Mouse (Mus musculus) liver, embryonic 16.5 days (tissue): ENCODE data around the gene Zcchc2. TPM values are rescaled to one million over a fixed set of nuclear protein-coding genes. Genes with fewer than 3 reads are reported as not detected.

Experiments used
- ATAC-seq: fragments of 200-750 bp; cut with Nextera tagmentation; 2 replicates; pipeline ENCODE4 v1.8.0; 2017; ENCODE audit warnings: low read depth, mild to moderate bottlenecking, moderate number of reproducible peaks, moderate library complexity
- H3K27ac ChIP-seq: fragments of 300-500 bp; sonication (generic); 2 replicates; pipeline ENCODE4 v1.5.1; 2014; ENCODE audit warnings: mild to moderate bottlenecking, low read length
- H3K27me3 ChIP-seq: fragments of 300-500 bp; sonication (generic); 2 replicates; pipeline ENCODE4 v1.6.1; 2014; ENCODE audit warnings: low read depth, low read length, mixed read lengths; ENCODE audit not compliant: control insufficient read depth, insufficient read depth
- H3K36me3 ChIP-seq: fragments of 300-500 bp; sonication (generic); 2 replicates; pipeline ENCODE4 v1.6.1; 2014; ENCODE audit warnings: mild to moderate bottlenecking; ENCODE audit not compliant: control insufficient read depth, insufficient read depth
- H3K4me1 ChIP-seq: fragments of 300-500 bp; sonication (generic); 2 replicates; pipeline ENCODE4 v1.6.1; 2014; ENCODE audit warnings: low read depth, low read length, mixed read lengths; ENCODE audit not compliant: control insufficient read depth
- H3K4me2 ChIP-seq: fragments of 300-500 bp; sonication (generic); 2 replicates; pipeline ENCODE4 v1.6.1; 2014; ENCODE audit warnings: low read depth, low read length, mixed read lengths
- H3K4me3 ChIP-seq: fragments of 300-500 bp; sonication (generic); 2 replicates; pipeline ENCODE4 v1.5.1; 2014; ENCODE audit warnings: low read depth, mild to moderate bottlenecking, low read length
- H3K9ac ChIP-seq: fragments of 300-500 bp; sonication (generic); 2 replicates; pipeline ENCODE4 v1.6.1; 2014; ENCODE audit warnings: low read depth, low read length
- H3K9me3 ChIP-seq: fragments of 300-500 bp; sonication (generic); replicated peaks from 2 replicates; pipeline ENCODE4 v1.6.1; 2016; ENCODE audit warnings: low read length; ENCODE audit not compliant: control insufficient read depth
- WGBS: fragments of 180-500 bp; shearing (Covaris S2); extraction: QIAGEN DNeasy Blood & Tissue Kit; methylation state at CpG from one replicate; pipeline ENCODE4 v1.1.7; 2014; ENCODE audit not compliant: insufficient replicate concordance; 5-methylcytosine and 5-hydroxymethylcytosine counted together
- polyA plus RNA-seq: library from polyadenylated mRNA; unstranded; fragments of >200 nt; fragmentation: Nextera tagmentation; extraction: Ambion mirVana; gene quantifications from 2 replicates; pipeline ENCODE4 v1.2.1, GENCODE M21; 2015

The Zcchc2 gene
- polyA plus RNA-seq, 1 experiment from 2014 or later, result 1.3 TPM

- H3K4me1 ChIP-seq, result no peaks in the 10 kb centered on the region
- 14% methylated on average over 1 of the region's 1 CpGs for WGBS
- H3K9me3 ChIP-seq, result no peaks in the 10 kb centered on the region
- no peak for ATAC-seq
- no peak overlapping the region for H3K4me3 ChIP-seq
- no peak overlapping the region for H3K9ac ChIP-seq
- H3K27me3 ChIP-seq, result no peaks in the 10 kb centered on the region
- H3K36me3 ChIP-seq, result peaks cover 24% of the 10 kb centered on the region
- no peak overlapping the region for H3K4me2 ChIP-seq
- H3K27ac ChIP-seq, result no peak overlapping the region
Measured at GRCm38 (mm10) chr1:106022998-106023397, 32.8 kb downstream of the Zcchc2 start.

- no peak for ATAC-seq
- H3K36me3 ChIP-seq, result peaks cover 27% of the 10 kb centered on the region
- no peaks in the 10 kb centered on the region for H3K9me3 ChIP-seq
- H3K27ac ChIP-seq, result no peak overlapping the region
- H3K4me2 ChIP-seq, result no peak overlapping the region
- H3K4me1 ChIP-seq, result no peaks in the 10 kb centered on the region
- H3K9ac ChIP-seq, result no peak overlapping the region
- H3K4me3 ChIP-seq, result no peak overlapping the region
- 71% methylated on average over 2 of the region's 2 CpGs for WGBS
- no peaks in the 10 kb centered on the region for H3K27me3 ChIP-seq
Measured at GRCm38 (mm10) chr1:106024254-106024653, 34.0 kb downstream of the Zcchc2 start.

DNA sequence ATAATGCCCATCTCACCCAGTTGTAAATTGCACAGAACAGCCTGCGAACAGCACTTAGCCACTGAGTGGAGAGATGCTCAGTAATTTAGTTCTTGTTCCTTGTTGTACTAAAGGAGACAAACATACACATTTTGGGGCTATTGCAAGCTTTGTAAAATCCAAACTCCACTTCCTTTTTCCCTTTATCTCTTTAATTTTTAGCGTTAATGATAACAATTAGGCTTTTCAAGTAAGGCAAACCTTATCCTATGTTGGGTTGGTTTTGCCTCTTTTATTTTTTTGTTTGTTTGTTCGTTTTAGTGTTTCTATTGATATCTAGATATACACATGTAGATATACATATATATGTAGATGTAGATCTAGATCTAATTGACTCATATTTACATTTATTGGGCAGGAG is 34.6 kb downstream of the Zcchc2 start:
- H3K4me2 ChIP-seq, result no peak overlapping the region

DNA sequence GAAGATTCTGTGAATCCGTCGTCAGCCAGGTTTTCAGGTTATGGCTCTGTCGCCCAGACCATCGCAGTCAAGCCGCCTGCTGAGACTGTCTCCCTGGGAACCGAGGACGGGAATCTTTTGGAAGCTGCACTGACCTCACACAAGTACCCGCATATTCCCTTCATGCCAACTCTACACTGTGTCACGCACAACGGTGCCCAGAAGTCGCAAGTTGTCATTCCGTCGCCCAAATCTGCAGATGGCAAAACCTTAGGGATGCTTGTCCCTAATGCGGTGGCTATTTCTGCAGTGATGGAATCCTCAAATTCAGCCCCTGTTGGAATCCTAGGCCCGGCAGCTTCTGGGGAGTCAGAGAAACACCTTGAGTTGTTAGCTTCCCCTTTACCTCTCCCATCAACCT is 39.6 kb downstream of the Zcchc2 start:
- 81% methylated on average over 15 of the region's 15 CpGs for WGBS

More for the DNA sequence above, 34.6 kb downstream of the Zcchc2 start:
- H3K36me3 ChIP-seq, result peaks cover 29% of the 10 kb centered on the region
- no peak for ATAC-seq
- no peak overlapping the region for H3K4me3 ChIP-seq
- no peaks in the 10 kb centered on the region for H3K27me3 ChIP-seq
- no peak overlapping the region for H3K9ac ChIP-seq
- no peak overlapping the region for H3K27ac ChIP-seq
- no peaks in the 10 kb centered on the region for H3K9me3 ChIP-seq
- no peaks in the 10 kb centered on the region for H3K4me1 ChIP-seq
- 71% methylated on average over 3 of the region's 3 CpGs for WGBS

DNA sequence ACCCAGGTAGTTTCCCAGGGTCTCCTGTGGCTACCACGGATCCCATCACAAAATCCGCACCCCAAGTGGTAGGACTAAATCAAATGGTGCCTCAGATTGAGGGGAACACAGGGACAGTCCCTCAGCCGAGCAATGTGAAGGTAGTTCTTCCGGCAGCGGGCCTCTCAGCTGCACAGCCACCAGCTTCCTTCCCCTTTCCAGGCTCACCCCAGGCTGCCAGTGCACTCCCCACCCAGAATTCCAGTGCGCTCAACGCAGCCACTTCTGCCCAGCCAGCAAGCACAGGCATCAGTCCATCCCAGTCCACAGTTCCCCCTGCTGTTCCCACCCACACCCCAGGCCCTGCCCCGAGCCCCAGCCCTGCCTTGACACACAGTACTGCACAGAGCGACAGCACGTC is 40.1 kb downstream of the Zcchc2 start:
- Histone ChIP-seq H3K4me1 (no peaks in the 10 kb centered on the region; the same call in 1 of the 2 replicates), H3K4me2 (no peak overlapping the region), H3K9ac (no peak overlapping the region), H3K27ac (no peak overlapping the region), H3K9me3 (no peaks in the 10 kb centered on the region), H3K36me3 (peaks cover 15% of the 10 kb centered on the region), H3K4me3 (no peak overlapping the region), H3K27me3 (no peaks in the 10 kb centered on the region)
- no peak for ATAC-seq
- WGBS, result 59% methylated on average over 10 of the region's 10 CpGs

More for the DNA sequence above, 39.6 kb downstream of the Zcchc2 start:
- no peak overlapping the region for H3K27ac ChIP-seq
- no peak overlapping the region for H3K4me2 ChIP-seq
- no peak for ATAC-seq
- no peaks in the 10 kb centered on the region for H3K27me3 ChIP-seq
- H3K9me3 ChIP-seq, result no peaks in the 10 kb centered on the region
- H3K36me3 ChIP-seq, result peaks cover 15% of the 10 kb centered on the region
- no peak overlapping the region for H3K4me3 ChIP-seq
- H3K4me1 ChIP-seq, result no peaks in the 10 kb centered on the region; the same call in 1 of the 2 replicates
- H3K9ac ChIP-seq, result no peak overlapping the region

GRCm38 (mm10) chr1:106030886-106031285 is 40.7 kb downstream of the Zcchc2 start:
- Histone ChIP-seq H3K4me1 (no peaks in the 10 kb centered on the region; the same call in 1 of the 2 replicates), H3K36me3 (peaks cover 15% of the 10 kb centered on the region), H3K4me2 (no peak overlapping the region), H3K9me3 (no peaks in the 10 kb centered on the region), H3K27me3 (no peaks in the 10 kb centered on the region), H3K4me3 (no peak overlapping the region), H3K27ac (no peak overlapping the region), H3K9ac (no peak overlapping the region)
- ATAC-seq, result no peak
- 75% methylated on average over 2 of the region's 2 CpGs for WGBS

GRCm38 (mm10) chr1:106031908-106032307 is 41.7 kb downstream of the Zcchc2 start:
- ATAC-seq, result no peak
- H3K4me2 ChIP-seq, result no peak overlapping the region
- peaks cover 15% of the 10 kb centered on the region for H3K36me3 ChIP-seq
- no peak overlapping the region for H3K9ac ChIP-seq
- H3K9me3 ChIP-seq, result no peaks in the 10 kb centered on the region
- H3K27me3 ChIP-seq, result no peaks in the 10 kb centered on the region
- no peak overlapping the region for H3K4me3 ChIP-seq
- H3K27ac ChIP-seq, result peak overlapping the region; percentile 19; the same call in 1 of the 2 replicates
- 25% methylated on average over 6 of the region's 6 CpGs for WGBS
- no peaks in the 10 kb centered on the region; the same call in 1 of the 2 replicates for H3K4me1 ChIP-seq

- H3K27ac ChIP-seq, result no peak overlapping the region
- no peak for ATAC-seq
Measured at GRCm38 (mm10) chr1:106034776-106035175, 44.6 kb downstream of the Zcchc2 start.

DNA sequence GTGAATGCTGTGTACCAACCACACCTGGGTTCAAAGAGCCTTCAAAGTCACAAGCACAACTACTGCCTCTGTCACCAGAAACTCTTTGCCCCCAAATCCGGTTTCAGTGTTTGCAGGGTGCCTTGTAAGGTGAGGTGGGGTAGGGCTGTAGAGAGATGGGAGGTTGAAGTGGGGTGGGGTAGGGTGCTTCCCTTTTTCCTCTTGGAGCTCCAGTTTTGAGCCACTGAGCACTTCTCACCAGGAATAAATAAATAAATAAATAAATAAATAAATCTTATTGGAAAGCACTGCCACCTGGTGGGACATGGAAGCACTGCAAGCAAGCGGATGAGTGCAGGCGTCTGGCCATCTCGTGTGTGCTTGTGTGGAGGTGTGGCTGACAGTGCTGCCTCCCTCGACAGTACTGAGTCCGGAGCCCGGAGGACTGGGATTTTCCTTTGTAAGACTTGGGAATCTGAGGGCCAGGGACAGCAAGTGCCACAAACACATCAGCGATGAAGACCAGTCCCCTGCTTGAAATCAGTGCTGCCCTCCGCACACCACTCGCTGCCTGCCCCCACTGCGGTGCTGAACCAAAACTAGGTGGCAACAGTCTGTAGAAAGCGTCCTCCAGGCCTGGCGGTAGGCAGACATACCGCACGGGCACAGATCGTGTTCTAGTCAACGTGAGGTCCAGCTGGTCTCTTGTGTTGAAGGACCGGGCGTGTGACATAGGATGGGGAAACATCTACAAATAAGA is 46.8 kb downstream of the Zcchc2 start:
- Histone ChIP-seq H3K27ac (no peak overlapping the region), H3K9ac (no peak overlapping the region), H3K9me3 (no peaks in the 10 kb centered on the region), H3K4me2 (no peak overlapping the region), H3K27me3 (no peaks in the 10 kb centered on the region), H3K4me1 (no peaks in the 10 kb centered on the region), H3K4me3 (no peak overlapping the region), H3K36me3 (no peaks in the 10 kb centered on the region; the same call in 1 of the 2 replicates)
- ATAC-seq, result peak; percentile 43
- 62% methylated on average over 19 of the region's 19 CpGs for WGBS

More at GRCm38 (mm10) chr1:106034776-106035175, 44.6 kb downstream of the Zcchc2 start:
- H3K27me3 ChIP-seq, result no peaks in the 10 kb centered on the region
- no peak overlapping the region for H3K4me3 ChIP-seq
- peaks cover 6% of the 10 kb centered on the region for H3K36me3 ChIP-seq
- no peaks in the 10 kb centered on the region; the same call in 1 of the 2 replicates for H3K4me1 ChIP-seq
- no peak overlapping the region for H3K4me2 ChIP-seq
- H3K9me3 ChIP-seq, result no peaks in the 10 kb centered on the region
- H3K9ac ChIP-seq, result no peak overlapping the region
- WGBS, result 68% methylated on average over 7 of the region's 7 CpGs
